Mouse (Mus musculus) erythroblast, embryonic 14.5 days (primary cell): ENCODE results near the gene 1110017D15Rik.

Source experiments
- GATA1 ChIP-seq: IDR thresholded peaks from 2 replicates; pipeline ENCODE4 v1.6.1; 2012; ENCODE audit warnings: low read length, inconsistent platforms, mixed read lengths
- TAL1 ChIP-seq: IDR thresholded peaks from 3 replicates; pipeline ENCODE4 v1.6.1; 2012; ENCODE audit warnings: low read length, inconsistent platforms, mixed read lengths

GRCm38 (mm10) chr4:41553116-41553515 lies 36.0 kb upstream of the 1110017D15Rik start:
- no peak for TF ChIP-seq GATA1
- TF ChIP-seq TAL1 = no peak
